Mouse (Mus musculus) activated CD4-positive, CD25-positive, alpha-beta regulatory T cell, adult 9 weeks (primary cell): Measurements from ENCODE around the gene Plscr2. TPM values are rescaled to one million over a fixed set of nuclear protein-coding genes. Genes with fewer than 3 reads are reported as not detected.

Source experiments
- polyA plus RNA-seq: library from polyadenylated mRNA; unstranded; fragments of 100-300 nt; shearing (Covaris generic); gene quantifications from one replicate; pipeline ENCODE4 v1.2.1, GENCODE M21; 2017

Gene Plscr2
- not detected for polyA plus RNA-seq

GRCm38 (mm10) chr9:92275486-92276207 lies at the start of gene Plscr2:
TSS of gene Plscr2 (plus strand) at chr9:92275602.

GRCm38 (mm10) chr9:92249447-92249852 lies 26.0 kb upstream of the Plscr2 start, which contains the start of gene Plscr1:
TSS of gene Plscr1 (plus strand) at chr9:92249750.

GRCm38 (mm10) chr9:92309077-92309476 lies 33.7 kb downstream of the Plscr2 start, which contains the start of gene 1700057G04Rik:
TSS of gene 1700057G04Rik (plus strand) at chr9:92309377.

Other genes starting within 250 kb of the Plscr2 start
- gene Plscr5, start 82.7 kb upstream of the Plscr2 start, polyA plus RNA-seq, result not detected
- 55.9 TPM for gene Plscr1, start 25.9 kb upstream of the Plscr2 start, polyA plus RNA-seq
- gene 1700057G04Rik, start 33.8 kb downstream of the Plscr2 start, polyA plus RNA-seq, result not detected
- gene Plscr4, start 181.8 kb downstream of the Plscr2 start, polyA plus RNA-seq, result 0.44 TPM